Mouse (Mus musculus): ENCODE data around the gene Ivns1abp. TPM values are rescaled to one million over a fixed set of nuclear protein-coding genes. Genes with fewer than 3 reads are reported as not detected.

Ivns1abp gene
- polyA plus RNA-seq (2011; ENCODE audit: insufficient read depth, insufficient read length, low read depth, missing spikeins): 140 and 156 TPM in 2 replicates

DNA sequence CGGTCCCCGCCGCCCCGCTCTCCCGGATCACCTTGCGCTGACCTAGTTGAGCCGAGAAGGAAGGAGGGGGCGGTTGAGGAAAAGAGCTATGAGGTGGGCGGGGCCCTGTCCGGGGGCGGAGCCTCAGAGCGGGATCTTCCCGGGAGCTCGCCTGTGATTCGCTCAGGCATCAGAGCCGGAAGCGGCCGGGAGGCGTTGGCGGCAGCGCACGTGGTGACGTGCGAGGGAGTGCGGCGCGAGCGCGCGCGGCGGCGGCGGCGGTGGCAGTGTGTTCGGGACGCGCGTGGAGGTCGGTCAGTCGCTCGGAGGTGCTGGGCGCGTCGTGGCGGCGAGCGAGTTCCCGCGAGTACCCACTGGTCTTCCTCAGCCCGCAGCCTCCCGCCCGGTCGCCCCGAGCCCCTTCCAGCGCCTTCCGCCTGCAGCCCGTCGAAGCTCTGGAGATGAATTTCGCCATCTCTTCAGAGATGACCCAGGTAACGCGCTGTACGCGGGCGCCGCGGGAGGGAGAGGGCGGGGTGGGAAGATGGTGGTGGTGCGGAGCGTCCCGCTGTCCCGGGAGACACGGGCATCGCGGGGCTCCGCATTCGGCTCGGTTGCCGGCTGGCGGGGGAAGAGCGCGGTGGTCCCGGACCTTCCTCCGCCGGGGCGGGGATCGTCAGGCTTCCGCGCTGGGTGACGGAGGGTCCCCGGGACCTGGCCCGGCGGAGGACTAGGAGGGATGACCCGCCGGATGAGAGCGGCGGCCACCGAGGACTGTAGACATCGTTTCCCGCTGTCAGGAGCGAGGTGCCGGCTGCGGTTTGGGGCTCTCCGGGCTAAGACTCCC, at the start of gene Ivns1abp:
TSS of gene Ivns1abp (plus strand) at position 195 of the 826 bp plus-strand sequence.
- no peaks in the 10 kb centered on the region for H3K9me3 ChIP-seq (replicated peaks; ENCODE audit: control insufficient read depth, insufficient read depth, low read length, poor library complexity, severe bottlenecking)
- H3K9ac ChIP-seq (ENCODE audit: low read depth, poor library complexity, severe bottlenecking): peak within 1 kb of the TSS; percentile 85
- no peak for TF ChIP-seq EP300 (IDR thresholded peaks at IDR 0.05; ENCODE audit: insufficient read depth, low read depth, low read length)
- TF ChIP-seq CTCF (IDR thresholded peaks at IDR 0.05; ENCODE audit: low read depth, low read length): no peak
- no peak for TF ChIP-seq POLR2A (IDR thresholded peaks at IDR 0.05; ENCODE audit: insufficient read depth, low read length)

DNA sequence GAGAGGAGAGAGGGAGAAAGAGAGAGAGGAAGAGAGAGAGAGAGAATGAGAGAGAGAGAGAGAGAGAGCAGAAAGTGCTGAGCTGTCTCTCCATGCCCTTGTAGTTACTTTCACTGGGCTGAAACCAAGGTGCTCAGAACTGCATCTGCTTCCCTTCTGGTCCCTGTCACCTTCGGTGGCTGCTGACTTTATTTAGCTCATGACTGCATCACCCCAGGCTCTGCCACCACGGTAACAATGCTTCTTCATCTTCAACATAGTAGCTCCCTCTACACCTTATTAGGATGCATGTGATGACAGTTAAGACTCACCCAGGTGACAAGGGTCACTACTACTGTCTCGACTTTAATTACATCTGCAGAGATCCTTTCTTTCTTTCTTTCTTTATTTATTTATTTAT, 48.8 kb upstream of the Ivns1abp start:
- peaks cover 2% of the 10 kb centered on the region for H3K4me1 ChIP-seq (ENCODE audit: control insufficient read depth, insufficient read depth, low read length)
- H3K27ac ChIP-seq (ENCODE audit: insufficient read depth, low read length): no peak overlapping the region
- no peak overlapping the region for H3K4me3 ChIP-seq (ENCODE audit: low read depth, low read length)
- no peaks in the 10 kb centered on the region for H3K36me3 ChIP-seq (ENCODE audit: control insufficient read depth, insufficient read depth, low read length, poor library complexity, severe bottlenecking)
- no peaks in the 10 kb centered on the region for H3K9me3 ChIP-seq (replicated peaks; ENCODE audit: control insufficient read depth, insufficient read depth, low read length, poor library complexity, severe bottlenecking)
- no peak overlapping the region for H3K9ac ChIP-seq (ENCODE audit: low read depth, poor library complexity, severe bottlenecking)
- no peaks in the 10 kb centered on the region for H3K27me3 ChIP-seq (ENCODE audit: control insufficient read depth, insufficient read depth, low read length, poor library complexity, severe bottlenecking)
- TF ChIP-seq POLR2A (IDR thresholded peaks at IDR 0.05; ENCODE audit: insufficient read depth, low read length) (no peak), CTCF (IDR thresholded peaks at IDR 0.05; ENCODE audit: low read depth, low read length) (no peak), EP300 (IDR thresholded peaks at IDR 0.05; ENCODE audit: insufficient read depth, low read depth, low read length) (no peak)

More for the DNA sequence above, at the start of gene Ivns1abp:
- H3K27me3 ChIP-seq (ENCODE audit: control insufficient read depth, insufficient read depth, low read length, poor library complexity, severe bottlenecking): no peaks in the 10 kb centered on the region
- H3K36me3 ChIP-seq (ENCODE audit: control insufficient read depth, insufficient read depth, low read length, poor library complexity, severe bottlenecking): peaks cover 2% of the 10 kb centered on the region
- H3K27ac ChIP-seq (ENCODE audit: insufficient read depth, low read length): 0 out of 2 replicates have a peak within 1 kb of the TSS, but pooled peaks have one; percentile 41
- no peaks in the 10 kb centered on the region for H3K4me1 ChIP-seq (ENCODE audit: control insufficient read depth, insufficient read depth, low read length)
- H3K4me3 ChIP-seq (ENCODE audit: low read depth, low read length): peak within 1 kb of the TSS; percentile 87

DNA sequence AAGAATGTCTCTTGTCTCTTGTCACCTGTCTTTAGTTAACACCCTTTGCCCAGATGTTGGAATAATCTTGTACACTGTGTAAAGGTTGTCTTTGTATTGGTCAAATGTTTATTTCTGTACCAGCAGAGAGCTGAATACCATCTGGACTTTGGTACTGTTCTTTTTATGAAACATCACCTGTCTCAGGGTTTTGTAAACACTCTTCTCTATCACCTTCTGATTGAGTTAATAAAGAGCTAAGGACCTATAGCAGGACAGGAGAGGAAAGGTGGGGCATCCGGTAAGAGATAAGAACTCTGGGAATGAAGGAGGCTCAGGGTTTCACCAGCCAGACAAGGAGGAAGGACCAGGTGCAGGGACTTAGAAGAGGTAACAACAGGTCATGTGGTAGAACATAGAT, 47.7 kb upstream of the Ivns1abp start:
- TF ChIP-seq EP300 (IDR thresholded peaks at IDR 0.05; ENCODE audit: insufficient read depth, low read depth, low read length): no peak
- TF ChIP-seq POLR2A (IDR thresholded peaks at IDR 0.05; ENCODE audit: insufficient read depth, low read length): no peak
- no peak for TF ChIP-seq CTCF (IDR thresholded peaks at IDR 0.05; ENCODE audit: low read depth, low read length)
- H3K9ac ChIP-seq (ENCODE audit: low read depth, poor library complexity, severe bottlenecking): no peak overlapping the region
- H3K4me1 ChIP-seq (ENCODE audit: control insufficient read depth, insufficient read depth, low read length): peaks cover 2% of the 10 kb centered on the region
- H3K27ac ChIP-seq (ENCODE audit: insufficient read depth, low read length): no peak overlapping the region
- H3K36me3 ChIP-seq (ENCODE audit: control insufficient read depth, insufficient read depth, low read length, poor library complexity, severe bottlenecking): no peaks in the 10 kb centered on the region
- no peak overlapping the region for H3K4me3 ChIP-seq (ENCODE audit: low read depth, low read length)
- H3K9me3 ChIP-seq (replicated peaks; ENCODE audit: control insufficient read depth, insufficient read depth, low read length, poor library complexity, severe bottlenecking): no peaks in the 10 kb centered on the region
- H3K27me3 ChIP-seq (ENCODE audit: control insufficient read depth, insufficient read depth, low read length, poor library complexity, severe bottlenecking): no peaks in the 10 kb centered on the region

DNA sequence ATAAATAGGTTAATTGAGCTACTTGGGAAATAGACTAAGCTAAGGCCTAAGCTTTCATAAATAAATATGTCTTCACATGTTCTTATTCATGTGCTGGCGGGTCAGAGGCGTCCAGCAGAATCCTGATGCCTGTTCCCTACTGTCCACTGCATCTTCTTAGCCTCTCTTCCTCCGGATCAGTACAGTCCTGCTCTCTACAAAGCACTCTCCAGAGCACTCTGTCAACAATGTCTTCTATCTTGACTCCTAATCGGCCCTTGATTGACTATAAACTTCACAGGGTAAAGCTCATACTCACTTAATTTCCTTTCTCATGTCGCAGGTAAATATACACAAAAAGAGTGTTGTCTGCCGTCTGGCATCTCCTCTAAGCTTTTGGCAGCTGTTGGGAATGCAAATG, 47.3 kb upstream of the Ivns1abp start:
- H3K27me3 ChIP-seq (ENCODE audit: control insufficient read depth, insufficient read depth, low read length, poor library complexity, severe bottlenecking): no peaks in the 10 kb centered on the region
- peaks cover 2% of the 10 kb centered on the region for H3K4me1 ChIP-seq (ENCODE audit: control insufficient read depth, insufficient read depth, low read length)
- H3K27ac ChIP-seq (ENCODE audit: insufficient read depth, low read length): no peak overlapping the region
- no peak overlapping the region for H3K4me3 ChIP-seq (ENCODE audit: low read depth, low read length)
- TF ChIP-seq EP300 (IDR thresholded peaks at IDR 0.05; ENCODE audit: insufficient read depth, low read depth, low read length): no peak
- no peak for TF ChIP-seq CTCF (IDR thresholded peaks at IDR 0.05; ENCODE audit: low read depth, low read length)
- TF ChIP-seq POLR2A (IDR thresholded peaks at IDR 0.05; ENCODE audit: insufficient read depth, low read length): no peak
- no peaks in the 10 kb centered on the region for H3K9me3 ChIP-seq (replicated peaks; ENCODE audit: control insufficient read depth, insufficient read depth, low read length, poor library complexity, severe bottlenecking)
- H3K36me3 ChIP-seq (ENCODE audit: control insufficient read depth, insufficient read depth, low read length, poor library complexity, severe bottlenecking): no peaks in the 10 kb centered on the region
- H3K9ac ChIP-seq (ENCODE audit: low read depth, poor library complexity, severe bottlenecking): no peak overlapping the region

DNA sequence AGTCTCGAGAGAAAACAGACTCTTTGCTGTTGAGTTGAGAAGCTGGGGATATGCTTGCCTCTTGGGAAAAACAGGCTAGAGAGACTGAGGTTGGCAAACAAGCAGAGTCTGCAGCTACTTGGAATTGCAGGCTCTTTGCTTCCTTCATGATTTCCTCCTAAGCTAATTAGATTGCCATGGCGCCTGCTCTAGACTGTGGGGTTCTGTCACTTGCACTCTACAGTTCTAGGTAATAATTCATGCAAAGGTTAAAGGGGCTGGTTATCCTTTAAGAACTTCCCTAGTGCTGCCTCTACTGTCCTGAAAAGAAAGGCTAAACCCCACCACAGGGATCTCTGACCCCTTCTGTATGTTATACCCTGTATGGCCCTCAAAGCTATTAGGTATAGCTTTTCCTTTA, 46.7 kb upstream of the Ivns1abp start:
- Histone ChIP-seq H3K27ac (ENCODE audit: insufficient read depth, low read length) (no peak overlapping the region), H3K4me1 (ENCODE audit: control insufficient read depth, insufficient read depth, low read length) (peaks cover 2% of the 10 kb centered on the region), H3K9me3 (replicated peaks; ENCODE audit: control insufficient read depth, insufficient read depth, low read length, poor library complexity, severe bottlenecking) (no peaks in the 10 kb centered on the region), H3K27me3 (ENCODE audit: control insufficient read depth, insufficient read depth, low read length, poor library complexity, severe bottlenecking) (no peaks in the 10 kb centered on the region), H3K36me3 (ENCODE audit: control insufficient read depth, insufficient read depth, low read length, poor library complexity, severe bottlenecking) (no peaks in the 10 kb centered on the region), H3K4me3 (ENCODE audit: low read depth, low read length) (no peak overlapping the region), H3K9ac (ENCODE audit: low read depth, poor library complexity, severe bottlenecking) (no peak overlapping the region)
- no peak for TF ChIP-seq CTCF (IDR thresholded peaks at IDR 0.05; ENCODE audit: low read depth, low read length)
- TF ChIP-seq EP300 (IDR thresholded peaks at IDR 0.05; ENCODE audit: insufficient read depth, low read depth, low read length): no peak
- no peak for TF ChIP-seq POLR2A (IDR thresholded peaks at IDR 0.05; ENCODE audit: insufficient read depth, low read length)

DNA sequence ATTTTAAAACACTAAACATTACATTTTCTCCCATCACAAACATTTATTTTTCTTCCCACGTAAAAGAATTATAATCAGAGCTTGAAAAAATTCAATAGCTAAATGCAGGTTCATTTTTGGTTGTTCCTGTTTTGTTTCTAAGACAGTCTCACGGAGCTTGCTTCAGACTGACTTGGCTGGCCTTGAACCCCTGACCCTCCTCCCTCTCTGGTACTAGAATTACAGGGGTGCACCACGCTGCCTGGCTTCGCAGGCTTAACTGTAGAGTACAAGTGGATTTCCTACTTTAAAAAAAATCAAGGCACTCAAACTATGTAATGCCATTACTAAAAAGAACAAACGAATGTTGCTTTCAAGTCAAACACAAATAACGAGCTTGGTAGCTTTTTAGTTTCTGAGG, 42.8 kb upstream of the Ivns1abp start:
- no peaks in the 10 kb centered on the region for H3K9me3 ChIP-seq (replicated peaks; ENCODE audit: control insufficient read depth, insufficient read depth, low read length, poor library complexity, severe bottlenecking)
- no peak overlapping the region for H3K4me3 ChIP-seq (ENCODE audit: low read depth, low read length)
- H3K36me3 ChIP-seq (ENCODE audit: control insufficient read depth, insufficient read depth, low read length, poor library complexity, severe bottlenecking): no peaks in the 10 kb centered on the region
- no peak overlapping the region for H3K9ac ChIP-seq (ENCODE audit: low read depth, poor library complexity, severe bottlenecking)
- no peaks in the 10 kb centered on the region for H3K4me1 ChIP-seq (ENCODE audit: control insufficient read depth, insufficient read depth, low read length)
- TF ChIP-seq EP300 (IDR thresholded peaks at IDR 0.05; ENCODE audit: insufficient read depth, low read depth, low read length) (no peak), CTCF (IDR thresholded peaks at IDR 0.05; ENCODE audit: low read depth, low read length) (no peak), POLR2A (IDR thresholded peaks at IDR 0.05; ENCODE audit: insufficient read depth, low read length) (no peak)
- no peaks in the 10 kb centered on the region for H3K27me3 ChIP-seq (ENCODE audit: control insufficient read depth, insufficient read depth, low read length, poor library complexity, severe bottlenecking)
- no peak overlapping the region for H3K27ac ChIP-seq (ENCODE audit: insufficient read depth, low read length)
